Mouse (Mus musculus) thymus, postnatal 36 days (tissue): ENCODE measurements around the gene Vmn1r23.
"Not testable (repeated sequence)": the region's sequence is repeated elsewhere in the genome, so short reads cannot be mapped to it uniquely, and the experiment has no call there.

ENCODE experiments used
- DNase-seq, 2 experiments: peaks; one replicate each; pipeline ENCODE4 v3.0.0; 2022; ENCODE audit warnings: mixed read lengths in 2 of 2

Vmn1r23 gene

GRCm38 (mm10) chr6:57926738-57927137 lies at the start of gene Vmn1r23:
Vmn1r23 (minus strand) TSS chr6:57926838.
- no peak for DNase-seq

GRCm38 (mm10) chr6:57961403-57961802 lies 34.8 kb upstream of the Vmn1r23 start, which contains the start of gene Vmn1r24:
Vmn1r24 (minus strand) TSS chr6:57961503.
- not testable (repeated sequence) for DNase-seq

GRCm38 (mm10) chr6:57907928-57908327 lies 18.7 kb downstream of the Vmn1r23 start, which contains the start of gene Vmn1r22:
Vmn1r22 (minus strand) TSS chr6:57908028.
- DNase-seq = no peak
